Mouse (Mus musculus) midbrain, embryonic 10.5 days (tissue): ENCODE measurements at regions not wholly inside any gene's neighbourhood (a gene's known extent, or its start where the extent isn't known, plus 50 kb on each side); places are given as distances from the start of the nearest gene placed in this dataset.

ENCODE experiments used
- DNase-seq: peaks from one replicate; pipeline ENCODE4 v3.0.0-alpha.2; 2017; ENCODE audit warnings: low spot score
- H3K27ac ChIP-seq: fragments of 300-500 bp; sonication (generic); replicated peaks from 2 replicates; pipeline ENCODE4 v1.5.1; 2016; ENCODE audit warnings: mild to moderate bottlenecking
- H3K27me3 ChIP-seq: fragments of 300-500 bp; sonication (generic); 2 replicates; pipeline ENCODE4 v1.6.1; 2016; ENCODE audit warnings: low read depth, mild to moderate bottlenecking; ENCODE audit not compliant: poor library complexity, severe bottlenecking
- H3K36me3 ChIP-seq: fragments of 300-500 bp; sonication (generic); 2 replicates; pipeline ENCODE4 v1.6.1; 2016; ENCODE audit warnings: mild to moderate bottlenecking, moderate library complexity
- H3K4me1 ChIP-seq: fragments of 300-500 bp; sonication (generic); 2 replicates; pipeline ENCODE4 v1.6.1; 2016
- H3K4me3 ChIP-seq: fragments of 300-500 bp; sonication (generic); 2 replicates; pipeline ENCODE4 v1.5.1; 2016; ENCODE audit warnings: mild to moderate bottlenecking, moderate library complexity
- H3K9me3 ChIP-seq: fragments of 300-500 bp; sonication (generic); replicated peaks from 2 replicates; pipeline ENCODE4 v1.6.1; 2016; ENCODE audit warnings: mild to moderate bottlenecking
- WGBS: fragments of 180-500 bp; shearing (Covaris S2); methylation state at CpG from one replicate; pipeline ENCODE4 v1.1.7; 2016; 5-methylcytosine and 5-hydroxymethylcytosine counted together

DNA sequence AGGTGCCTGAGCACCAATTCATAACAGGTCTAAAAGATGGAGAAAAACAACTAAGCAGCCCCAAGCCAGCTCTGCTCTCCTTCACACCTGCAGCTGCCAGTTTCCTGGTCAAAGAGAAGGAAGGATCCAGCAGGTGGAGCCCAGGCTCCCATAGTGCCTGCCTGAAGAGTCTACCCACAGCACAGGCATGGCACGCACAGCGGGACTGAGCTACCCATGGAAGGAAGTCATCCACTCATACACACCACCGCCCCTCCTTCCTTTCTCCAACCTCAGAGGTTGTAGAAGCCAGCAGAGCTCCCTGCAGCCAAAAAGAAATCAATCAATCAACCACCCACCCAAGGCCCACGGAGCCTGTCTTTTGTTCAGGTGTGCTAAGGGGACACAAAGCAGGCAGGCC, 197.0 kb upstream of the Cadm1 start:
- 74% methylated on average over 4 of the region's 4 CpGs for WGBS
- Histone ChIP-seq H3K36me3 (no peaks in the 10 kb centered on the region), H3K4me3 (no peak overlapping the region), H3K27ac (no peak overlapping the region), H3K4me1 (peaks cover 9% of the 10 kb centered on the region), H3K27me3 (peaks cover 40% of the 10 kb centered on the region), H3K9me3 (no peaks in the 10 kb centered on the region)
- DNase-seq, result no peak

DNA sequence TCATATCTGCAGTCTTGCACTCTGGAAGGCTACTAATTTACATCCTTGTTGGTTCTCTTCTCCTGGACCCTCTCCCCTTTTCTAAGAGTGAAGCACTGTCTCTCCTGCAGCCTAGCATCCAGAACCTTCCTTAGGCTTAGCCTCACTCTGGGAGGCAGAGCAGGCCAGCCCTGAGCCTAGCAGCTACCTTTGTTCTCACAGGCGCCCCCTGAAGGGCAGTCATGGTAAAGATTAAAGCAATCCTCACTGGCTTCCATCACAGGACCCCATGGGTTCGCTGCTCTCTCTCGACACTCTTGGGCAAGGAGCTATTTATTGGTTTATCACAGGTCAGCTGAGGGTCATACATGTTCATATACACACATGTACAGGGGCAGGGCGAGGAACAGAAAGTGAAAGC, 191.8 kb upstream of the Cadm1 start:
- H3K27ac ChIP-seq, result no peak overlapping the region
- no peaks in the 10 kb centered on the region for H3K36me3 ChIP-seq
- peaks cover 29% of the 10 kb centered on the region; the same call in 1 of the 2 replicates for H3K27me3 ChIP-seq
- DNase-seq, result no peak
- no peak overlapping the region for H3K4me3 ChIP-seq
- H3K9me3 ChIP-seq, result no peaks in the 10 kb centered on the region
- 64% methylated on average over 4 of the region's 4 CpGs for WGBS
- peaks cover 15% of the 10 kb centered on the region for H3K4me1 ChIP-seq

DNA sequence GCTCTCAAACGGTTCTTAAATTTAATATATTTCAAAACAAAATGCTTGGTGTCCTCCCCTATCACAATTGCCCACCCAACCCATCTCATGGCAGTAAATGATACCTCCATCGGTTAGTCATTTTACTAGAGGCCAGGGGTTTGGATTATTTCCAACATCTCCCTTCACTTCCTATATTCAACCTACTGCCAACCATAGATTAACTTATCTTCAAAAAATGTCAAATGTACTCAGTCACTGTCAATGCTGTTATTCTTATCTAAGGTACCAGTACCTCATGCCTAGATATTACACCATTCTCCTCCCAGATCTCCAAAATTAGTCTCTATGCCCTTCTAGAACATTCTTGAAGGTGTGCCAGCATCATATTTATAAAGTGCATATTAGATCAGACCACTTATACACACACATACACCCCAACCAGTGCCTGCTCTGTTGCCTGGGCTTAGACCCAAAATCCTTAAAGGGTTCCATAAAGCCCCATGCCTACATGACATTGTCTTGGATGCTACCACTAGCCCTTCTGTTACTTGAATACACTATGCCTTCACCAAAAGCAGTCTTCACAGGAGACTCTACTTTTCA, 183.4 kb upstream of the Cadm1 start:
- 96% methylated on average over 2 of the region's 2 CpGs for WGBS
- peaks cover 46% of the 10 kb centered on the region for H3K27me3 ChIP-seq
- no peak for DNase-seq
- no peaks in the 10 kb centered on the region for H3K9me3 ChIP-seq
- no peak overlapping the region for H3K4me3 ChIP-seq
- no peaks in the 10 kb centered on the region for H3K36me3 ChIP-seq
- 0 out of 2 replicates have a peak, but pooled peaks cover 4% of the 10 kb centered on the region for H3K4me1 ChIP-seq
- H3K27ac ChIP-seq, result no peak overlapping the region

DNA sequence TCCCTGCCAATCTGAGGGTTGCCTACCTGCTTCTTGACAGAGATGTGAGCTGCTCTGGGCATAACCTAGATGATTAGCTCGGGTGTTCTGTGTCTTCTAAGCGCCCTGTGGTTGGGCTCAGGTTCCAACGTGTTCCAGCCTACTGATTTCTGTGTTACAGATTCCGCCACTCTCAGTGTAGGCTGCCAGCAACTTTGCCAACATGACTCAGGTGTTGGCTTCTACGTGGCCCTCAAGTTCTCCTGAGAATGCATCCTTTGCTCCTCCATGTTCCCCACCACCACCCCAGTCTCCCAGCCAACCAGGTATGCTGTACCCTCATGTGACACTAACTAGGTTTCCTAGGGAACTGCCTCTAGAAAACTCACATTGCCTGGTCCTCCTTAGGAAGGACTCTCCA, 179.7 kb upstream of the Cadm1 start:
- 83% methylated on average over 5 of the region's 5 CpGs for WGBS
- Histone ChIP-seq H3K36me3 (no peaks in the 10 kb centered on the region), H3K4me1 (peaks cover 12% of the 10 kb centered on the region), H3K27ac (no peak overlapping the region), H3K27me3 (peaks cover 59% of the 10 kb centered on the region), H3K4me3 (no peak overlapping the region), H3K9me3 (no peaks in the 10 kb centered on the region)
- no peak for DNase-seq

DNA sequence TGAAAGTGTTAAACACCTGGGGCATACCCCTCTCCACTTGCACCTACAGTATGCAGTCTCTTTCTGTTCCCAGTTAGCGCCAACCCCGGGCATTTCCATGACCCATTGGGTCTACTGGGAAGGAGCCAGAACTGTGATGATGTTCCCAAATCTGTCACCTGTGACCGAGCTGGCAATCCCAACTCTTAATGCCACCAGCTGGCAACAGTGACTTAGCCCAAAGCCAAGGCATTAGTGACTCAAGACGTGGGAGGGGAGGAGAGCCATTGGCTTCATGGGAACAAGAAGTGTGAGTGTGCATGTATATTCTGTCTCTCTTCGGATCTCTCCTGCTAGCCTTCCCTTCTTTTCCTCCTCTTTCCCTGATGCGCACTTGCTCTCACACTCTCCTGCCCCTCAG, 178.9 kb upstream of the Cadm1 start:
- Histone ChIP-seq H3K9me3 (no peaks in the 10 kb centered on the region), H3K4me3 (no peak overlapping the region), H3K4me1 (peaks cover 12% of the 10 kb centered on the region), H3K36me3 (no peaks in the 10 kb centered on the region), H3K27ac (no peak overlapping the region), H3K27me3 (peaks cover 65% of the 10 kb centered on the region)
- 87% methylated on average over 6 of the region's 6 CpGs for WGBS
- DNase-seq, result no peak

DNA sequence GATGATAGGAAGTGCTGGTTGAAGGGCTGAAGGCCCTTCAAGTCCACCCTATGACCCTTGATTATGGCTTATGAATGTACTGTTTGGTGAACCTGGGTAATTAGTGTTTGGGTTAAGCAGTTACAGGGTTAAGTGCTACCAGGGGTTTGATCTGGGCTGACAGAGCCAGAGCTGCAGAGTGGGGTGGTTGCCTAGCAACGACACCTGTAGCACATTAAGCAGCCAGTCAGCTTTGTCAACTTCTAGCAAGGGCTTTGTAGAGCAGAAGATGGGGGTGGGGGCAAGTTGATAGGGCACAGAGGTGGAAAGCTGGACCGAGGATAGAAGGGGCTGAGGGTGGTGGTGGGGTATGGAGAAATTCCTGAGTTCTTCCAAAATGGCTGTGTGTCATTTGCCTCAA, 177.0 kb upstream of the Cadm1 start:
- H3K27me3 ChIP-seq, result peaks cover 67% of the 10 kb centered on the region
- peaks cover 14% of the 10 kb centered on the region for H3K4me1 ChIP-seq
- no peak overlapping the region for H3K27ac ChIP-seq
- peak; percentile 29 for DNase-seq
- 19% methylated on average over 2 of the region's 2 CpGs for WGBS
- no peaks in the 10 kb centered on the region for H3K36me3 ChIP-seq
- no peak overlapping the region for H3K4me3 ChIP-seq
- H3K9me3 ChIP-seq, result no peaks in the 10 kb centered on the region

DNA sequence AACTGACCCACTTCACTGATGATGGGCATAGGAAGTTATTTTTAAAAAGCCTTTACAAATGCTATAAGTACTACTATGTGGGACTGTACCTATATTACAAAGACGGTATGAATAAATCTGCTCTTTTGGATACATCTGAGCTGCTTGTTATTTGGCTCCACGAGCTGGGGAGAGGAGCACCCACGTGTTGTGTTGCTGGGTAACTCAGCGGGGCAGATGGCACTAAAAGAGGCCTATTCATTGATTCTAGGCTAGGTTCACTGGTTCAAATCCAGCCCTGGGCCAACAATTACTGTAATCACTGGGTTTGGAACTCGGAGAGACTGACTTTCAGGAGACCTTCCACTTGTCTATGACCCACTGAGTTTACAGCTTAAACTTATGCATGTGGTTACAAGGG, 176.0 kb upstream of the Cadm1 start:
- DNase-seq, result no peak
- no peak overlapping the region for H3K27ac ChIP-seq
- H3K4me3 ChIP-seq, result no peak overlapping the region
- H3K27me3 ChIP-seq, result peaks cover 75% of the 10 kb centered on the region
- H3K4me1 ChIP-seq, result peaks cover 15% of the 10 kb centered on the region
- WGBS, result 75% methylated on average over 5 of the region's 5 CpGs
- no peaks in the 10 kb centered on the region for H3K36me3 ChIP-seq
- H3K9me3 ChIP-seq, result no peaks in the 10 kb centered on the region

DNA sequence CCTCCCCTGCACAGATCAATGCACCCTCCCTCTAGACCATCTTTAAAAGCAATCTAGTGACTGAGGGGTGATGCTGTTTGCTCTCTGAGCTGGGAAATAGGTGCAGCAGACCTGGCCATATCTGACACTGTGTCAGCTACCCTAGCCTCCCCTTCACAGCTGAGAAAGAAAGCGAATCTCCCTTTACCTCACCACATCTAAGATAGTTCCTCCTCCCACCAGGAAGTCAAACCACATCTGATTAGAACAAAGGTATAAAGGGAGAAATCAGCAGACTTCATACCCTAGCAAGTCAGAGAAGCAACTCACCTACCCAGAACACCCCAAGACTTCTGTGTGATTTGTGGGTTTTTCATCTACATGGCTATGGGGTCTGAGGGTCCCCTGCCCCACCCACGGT, 175.6 kb upstream of the Cadm1 start:
- no peak for DNase-seq
- Histone ChIP-seq H3K9me3 (no peaks in the 10 kb centered on the region), H3K27me3 (peaks cover 75% of the 10 kb centered on the region), H3K4me3 (no peak overlapping the region), H3K4me1 (peaks cover 15% of the 10 kb centered on the region), H3K27ac (no peak overlapping the region), H3K36me3 (no peaks in the 10 kb centered on the region)
- WGBS, result 92% methylated on average over 2 of the region's 2 CpGs

DNA sequence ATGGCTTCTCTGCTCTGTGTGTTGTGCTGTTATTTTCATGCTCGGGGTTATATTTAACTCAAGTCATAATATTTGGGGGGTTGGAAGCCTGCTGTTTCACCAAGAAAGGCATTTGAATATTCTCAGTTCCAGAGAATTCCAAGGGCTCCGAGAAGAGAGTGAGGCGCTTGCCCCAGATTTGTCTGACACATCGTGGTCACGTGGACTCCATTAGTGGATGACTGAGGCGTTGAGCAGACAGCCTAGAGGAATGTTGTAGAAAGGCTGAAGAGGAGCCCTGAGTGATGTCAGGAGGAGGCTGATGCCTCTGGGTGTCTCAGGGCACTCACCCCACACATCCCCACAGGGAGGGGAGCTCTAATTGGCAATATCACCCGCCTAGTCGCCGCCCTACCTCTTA, 175.1 kb upstream of the Cadm1 start:
- Histone ChIP-seq H3K27me3 (peaks cover 75% of the 10 kb centered on the region), H3K9me3 (no peaks in the 10 kb centered on the region), H3K27ac (no peak overlapping the region), H3K4me3 (no peak overlapping the region), H3K4me1 (peaks cover 15% of the 10 kb centered on the region), H3K36me3 (no peaks in the 10 kb centered on the region)
- WGBS, result 91% methylated on average over 9 of the region's 9 CpGs
- DNase-seq, result no peak

DNA sequence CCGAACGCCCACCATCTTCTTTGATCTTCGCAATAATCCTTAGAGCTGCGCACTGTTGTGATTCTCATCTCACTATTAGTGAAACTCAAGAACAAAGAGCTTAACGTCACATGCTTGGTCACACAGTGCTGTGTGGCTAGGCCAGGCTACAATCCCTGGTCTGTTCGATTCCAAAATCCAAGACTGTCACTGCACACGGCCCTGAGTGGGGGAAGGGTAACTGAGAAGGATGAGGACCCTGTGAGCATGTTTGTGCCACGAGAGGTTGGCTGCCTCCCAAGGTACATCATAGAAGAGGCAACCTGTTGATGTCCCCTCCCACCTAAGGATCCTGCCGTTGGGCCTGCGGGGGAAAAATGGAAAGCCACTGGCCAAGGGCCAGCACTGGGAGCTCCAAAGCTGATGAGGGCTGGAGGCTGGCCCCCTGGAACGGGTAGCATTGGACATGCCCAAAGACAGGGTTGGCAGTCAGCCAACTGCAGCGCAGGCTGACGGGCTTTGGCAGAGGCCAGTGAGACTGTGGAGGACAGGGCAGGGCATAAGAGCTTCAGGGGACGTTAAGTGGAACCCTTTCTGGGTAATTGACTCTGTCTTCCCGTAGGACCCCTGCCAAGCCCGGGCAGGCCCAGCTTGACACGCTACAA, 172.1 kb upstream of the Cadm1 start:
- Histone ChIP-seq H3K9me3 (no peaks in the 10 kb centered on the region), H3K36me3 (no peaks in the 10 kb centered on the region), H3K27me3 (peaks cover 74% of the 10 kb centered on the region), H3K27ac (no peak overlapping the region; the same call in 1 of the 2 replicates), H3K4me3 (no peak overlapping the region), H3K4me1 (peaks cover 31% of the 10 kb centered on the region)
- WGBS, result 81% methylated on average over 17 of the region's 17 CpGs
- DNase-seq, result no peak

DNA sequence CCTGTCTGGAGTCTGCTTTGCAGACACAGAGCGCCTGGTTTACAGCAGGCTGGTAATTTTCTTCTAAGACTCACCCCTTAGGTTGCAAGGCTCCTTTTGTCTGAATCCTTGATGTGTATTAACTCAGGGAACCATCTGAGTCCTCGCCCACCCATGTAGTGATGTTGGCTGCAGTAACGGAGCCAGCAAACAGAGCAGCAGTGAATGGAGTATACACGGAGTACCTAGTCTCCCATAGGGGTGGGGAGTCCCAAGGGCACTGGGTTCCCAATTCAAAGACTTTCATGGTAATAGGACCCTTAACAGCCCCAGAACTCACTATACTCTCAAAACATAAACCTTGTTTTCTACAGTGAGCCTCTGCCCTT, 171.6 kb upstream of the Cadm1 start:
- WGBS, result 81% methylated on average over 4 of the region's 4 CpGs
- Histone ChIP-seq H3K9me3 (no peaks in the 10 kb centered on the region), H3K27ac (no peak overlapping the region), H3K27me3 (peaks cover 72% of the 10 kb centered on the region), H3K36me3 (no peaks in the 10 kb centered on the region), H3K4me1 (peaks cover 31% of the 10 kb centered on the region), H3K4me3 (no peak overlapping the region)
- DNase-seq, result no peak

DNA sequence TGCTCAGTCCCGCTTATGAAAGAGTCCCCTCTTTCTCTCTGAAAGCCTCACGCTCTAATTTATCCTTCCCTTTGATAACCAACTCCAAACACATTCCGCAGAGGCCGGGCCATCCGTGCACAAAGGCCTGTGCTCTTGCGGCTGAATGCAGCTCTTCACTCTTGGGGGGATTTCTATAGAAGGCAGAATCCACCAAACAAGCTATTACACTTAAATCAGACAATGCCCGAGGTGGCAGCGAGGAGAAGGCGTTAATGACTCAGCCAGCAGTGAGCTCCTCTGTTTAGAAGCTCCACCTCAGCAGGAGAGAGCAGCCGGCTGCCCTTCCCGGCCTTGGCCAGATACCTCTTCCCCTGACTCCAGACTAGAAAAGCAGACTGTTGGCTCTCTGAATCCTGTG, 166.9 kb upstream of the Cadm1 start:
- 6% methylated on average over 11 of the region's 11 CpGs for WGBS
- DNase-seq, result peak; percentile 54
- Histone ChIP-seq H3K4me3 (0 out of 2 replicates have a peak overlapping the region, but pooled peaks have one; percentile 16), H3K27ac (peak overlapping the region; percentile 71), H3K4me1 (peaks cover 41% of the 10 kb centered on the region), H3K27me3 (peaks cover 93% of the 10 kb centered on the region), H3K36me3 (no peaks in the 10 kb centered on the region), H3K9me3 (no peaks in the 10 kb centered on the region)

DNA sequence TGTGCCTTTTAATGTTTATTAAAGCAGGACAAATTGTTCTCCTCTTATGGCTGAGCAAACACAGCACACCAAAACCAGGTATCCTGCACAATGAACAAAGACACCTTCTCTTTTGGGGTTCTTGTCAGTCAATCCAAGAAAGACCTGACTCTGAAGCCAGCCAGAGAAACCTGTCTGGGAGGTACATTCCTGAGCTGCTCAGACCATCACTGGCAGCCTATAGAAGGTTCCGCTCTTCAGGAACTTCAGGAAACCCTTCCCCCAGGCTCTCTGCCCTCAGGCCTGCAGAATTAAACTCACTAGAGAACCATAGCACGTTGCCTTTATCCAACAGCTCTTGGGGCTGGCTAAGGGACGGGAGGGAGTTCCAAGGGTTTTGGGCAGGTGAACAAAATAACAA, 165.2 kb upstream of the Cadm1 start:
- no peak overlapping the region for H3K4me3 ChIP-seq
- H3K27me3 ChIP-seq, result peaks cover 92% of the 10 kb centered on the region
- WGBS, result 78% methylated on average over 3 of the region's 3 CpGs
- H3K9me3 ChIP-seq, result no peaks in the 10 kb centered on the region
- H3K4me1 ChIP-seq, result peaks cover 46% of the 10 kb centered on the region
- H3K27ac ChIP-seq, result no peak overlapping the region
- DNase-seq, result no peak
- no peaks in the 10 kb centered on the region for H3K36me3 ChIP-seq
